Mouse (Mus musculus) urinary bladder, postnatal 25 days (tissue): ENCODE data around the gene Bpifb5.
"Not testable (repeated sequence)": the region's sequence is repeated elsewhere in the genome, so short reads cannot be mapped to it uniquely, and the experiment has no call there.

ENCODE experiments used
- DNase-seq: peaks from one replicate; pipeline ENCODE4 v3.0.0; 2022; ENCODE audit warnings: low spot score

Bpifb5 gene

DNA sequence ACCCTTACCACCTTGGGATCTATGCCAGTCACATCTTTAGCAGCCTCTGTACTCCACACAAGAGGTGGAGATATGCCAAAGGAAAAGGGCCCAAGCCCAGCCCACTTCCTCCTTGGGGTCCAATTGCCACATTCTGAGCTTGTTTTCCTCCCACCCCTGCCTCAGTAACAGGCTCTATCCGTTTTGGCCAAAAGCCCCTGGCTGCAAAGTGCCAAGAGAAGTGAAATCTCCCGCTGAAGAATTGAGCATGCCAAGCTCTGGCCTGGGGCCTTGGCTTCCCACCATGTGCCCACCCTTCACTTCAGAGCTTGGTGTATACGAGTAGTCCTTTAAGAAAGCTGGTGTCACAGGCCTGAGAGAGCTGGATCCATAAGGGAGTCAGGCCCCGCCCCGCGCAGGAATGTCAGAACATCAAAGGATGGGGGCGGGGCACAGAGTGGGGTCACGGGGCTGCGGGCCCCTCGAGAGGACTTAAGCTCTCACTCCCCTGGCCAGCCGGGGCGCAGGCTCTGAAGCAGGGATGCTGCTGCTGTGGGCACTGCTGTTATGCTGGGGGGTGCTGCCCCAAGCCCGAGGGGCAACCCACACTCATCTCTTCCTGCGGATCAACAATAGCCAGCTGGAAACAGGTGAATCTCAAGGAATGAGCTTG, at the start of gene Bpifb5:
Gene Bpifb5 (plus strand): TSS at position 478 of the 652 bp plus-strand sequence.
- DNase-seq, result no peak

DNA sequence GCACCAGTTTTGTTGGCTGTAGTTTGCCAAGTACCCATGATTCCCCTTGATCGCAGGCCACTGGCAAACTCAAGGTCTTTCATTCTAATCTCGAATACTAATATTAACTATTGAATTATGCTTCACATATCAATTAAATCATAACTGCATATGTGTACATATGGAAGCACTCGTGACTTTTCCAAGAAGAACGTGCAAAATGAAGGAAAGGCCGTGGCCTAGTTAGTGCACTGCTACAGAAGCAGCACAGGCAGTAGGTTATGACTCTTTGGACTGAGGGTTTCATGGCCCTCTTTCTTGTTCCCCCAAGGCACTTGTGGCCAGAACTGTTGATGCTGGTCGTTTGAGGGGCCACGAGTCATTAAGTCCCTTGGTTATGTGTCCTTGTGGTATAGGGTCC, 41.6 kb upstream of the Bpifb5 start:
- not testable (repeated sequence) for DNase-seq

DNA sequence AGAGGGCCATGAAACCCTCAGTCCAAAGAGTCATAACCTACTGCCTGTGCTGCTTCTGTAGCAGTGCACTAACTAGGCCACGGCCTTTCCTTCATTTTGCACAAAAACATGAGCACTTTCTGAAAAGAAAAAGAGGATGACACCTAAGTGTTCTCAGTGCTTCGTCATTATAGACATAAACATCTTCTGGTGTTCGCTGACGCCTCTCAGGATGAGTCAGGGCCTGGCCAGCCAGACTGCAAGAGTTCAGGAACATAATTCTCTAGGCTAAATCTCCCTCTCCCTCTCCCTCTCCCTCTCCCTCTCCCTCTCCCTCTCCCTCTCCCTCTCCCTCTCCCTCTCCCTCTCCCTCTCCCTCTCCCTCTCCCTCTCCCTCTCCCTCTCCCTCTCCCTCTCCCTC, 40.5 kb upstream of the Bpifb5 start:
- DNase-seq, result not testable (repeated sequence)

DNA sequence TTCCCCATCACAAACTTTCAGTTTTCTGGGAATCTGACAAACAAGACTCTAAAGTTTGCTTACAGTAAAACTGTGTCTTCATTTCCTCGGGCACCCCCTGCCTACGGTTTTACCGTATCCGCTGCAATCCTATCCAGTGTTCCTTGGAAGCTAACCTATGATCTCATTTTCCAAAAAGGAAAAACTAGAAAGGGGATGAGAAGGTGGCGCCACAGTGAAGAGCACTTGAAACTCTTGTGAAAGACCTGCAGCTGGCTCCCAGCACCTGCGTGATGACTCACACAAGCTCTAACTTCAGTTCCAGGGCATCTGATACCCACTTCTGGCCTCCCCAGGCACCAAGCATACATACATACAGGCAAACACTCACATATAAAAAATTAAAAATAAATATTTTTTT, 38.2 kb upstream of the Bpifb5 start:
- no peak for DNase-seq

- DNase-seq, result no peak
Observed at GRCm38 (mm10) chr2:154185748-154186147, 37.8 kb upstream of the Bpifb5 start.

- DNase-seq, result no peak
Observed at GRCm38 (mm10) chr2:154187468-154187867, 36.1 kb upstream of the Bpifb5 start.

DNA sequence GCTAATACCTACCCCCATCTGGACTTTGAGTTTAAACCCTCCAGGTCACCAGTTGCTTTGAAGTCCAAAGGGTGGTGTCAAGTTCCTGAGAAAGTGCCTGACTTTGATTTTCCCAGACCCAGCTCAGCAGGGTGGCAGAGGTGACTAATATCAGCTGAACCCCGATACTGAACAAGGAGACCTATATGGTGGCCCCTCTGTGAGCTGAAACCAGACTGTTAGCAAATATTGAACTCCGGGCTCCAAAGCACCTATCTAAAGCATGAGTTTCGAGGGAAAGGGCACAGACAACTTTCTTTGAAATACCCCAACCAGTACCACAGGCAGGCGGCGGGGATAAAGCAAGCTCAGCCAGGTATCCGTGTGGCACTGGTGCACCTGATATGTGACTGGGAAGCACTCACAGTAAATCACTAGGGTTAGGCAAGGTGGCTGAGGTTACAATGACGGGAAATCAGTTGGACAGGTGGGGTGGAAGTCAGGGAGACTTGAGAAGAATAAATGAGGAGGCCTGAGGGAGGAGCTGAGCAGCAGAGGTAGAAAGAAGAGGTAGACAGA, 33.6 kb upstream of the Bpifb5 start:
- DNase-seq, result no peak

DNA sequence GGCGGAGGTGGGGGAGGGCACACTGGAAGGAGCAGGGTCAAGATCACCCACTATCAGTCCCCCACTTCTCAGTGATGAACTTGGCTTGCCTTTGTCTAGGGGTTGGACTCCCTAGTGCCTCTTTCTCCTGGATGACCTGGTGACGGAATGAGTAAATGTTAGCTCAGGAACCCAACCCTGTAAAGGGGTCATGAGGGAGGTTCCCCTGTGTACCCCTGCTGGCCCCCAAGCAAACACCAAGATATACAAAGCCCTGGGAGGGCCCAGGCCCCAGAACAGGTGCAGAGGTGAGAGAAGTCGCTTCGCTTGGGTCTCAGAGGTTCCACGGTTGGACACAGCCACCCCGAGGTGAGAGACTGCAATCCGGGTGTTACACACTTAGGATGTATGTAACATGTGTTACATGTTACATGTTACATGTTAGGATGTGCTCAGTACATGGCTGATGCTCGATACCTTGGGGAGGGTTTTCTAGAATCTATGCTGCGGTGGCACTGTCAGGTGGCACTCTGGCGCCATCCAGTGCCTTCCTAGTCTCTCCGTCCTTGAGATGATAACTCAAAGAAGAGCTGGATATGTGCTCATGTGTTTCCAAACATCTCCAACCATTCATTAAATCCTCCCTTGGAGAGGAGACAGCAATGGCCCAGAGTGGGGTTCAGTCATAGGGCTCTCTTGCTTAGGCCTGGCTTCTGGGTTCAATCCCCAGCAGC, 32.8 kb upstream of the Bpifb5 start, which contains the start of gene Bpifb1:
Gene Bpifb1 (plus strand): TSS at position 273 of the 713 bp plus-strand sequence.
- no peak for DNase-seq

DNA sequence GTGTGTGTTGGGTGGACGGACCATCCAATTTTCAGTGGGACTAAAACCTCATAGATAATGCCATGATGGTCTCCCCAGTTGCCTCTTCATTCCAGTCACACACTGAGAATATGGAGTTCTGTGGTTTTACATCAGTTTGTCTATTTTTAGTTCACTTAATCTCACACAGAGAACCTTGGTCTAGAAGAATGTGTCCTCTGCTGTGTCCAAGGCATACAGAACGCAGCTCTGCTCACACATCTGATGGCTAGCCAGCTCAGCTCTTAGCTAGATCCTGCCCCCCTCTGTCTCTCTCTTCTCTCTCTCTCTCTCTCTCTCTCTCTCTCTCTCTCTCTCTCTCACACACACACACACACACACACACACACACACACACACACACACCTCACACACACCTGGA, 31.4 kb upstream of the Bpifb5 start:
- DNase-seq, result no peak

- DNase-seq, result no peak
Observed at GRCm38 (mm10) chr2:154193071-154193470, 30.5 kb upstream of the Bpifb5 start.

DNA sequence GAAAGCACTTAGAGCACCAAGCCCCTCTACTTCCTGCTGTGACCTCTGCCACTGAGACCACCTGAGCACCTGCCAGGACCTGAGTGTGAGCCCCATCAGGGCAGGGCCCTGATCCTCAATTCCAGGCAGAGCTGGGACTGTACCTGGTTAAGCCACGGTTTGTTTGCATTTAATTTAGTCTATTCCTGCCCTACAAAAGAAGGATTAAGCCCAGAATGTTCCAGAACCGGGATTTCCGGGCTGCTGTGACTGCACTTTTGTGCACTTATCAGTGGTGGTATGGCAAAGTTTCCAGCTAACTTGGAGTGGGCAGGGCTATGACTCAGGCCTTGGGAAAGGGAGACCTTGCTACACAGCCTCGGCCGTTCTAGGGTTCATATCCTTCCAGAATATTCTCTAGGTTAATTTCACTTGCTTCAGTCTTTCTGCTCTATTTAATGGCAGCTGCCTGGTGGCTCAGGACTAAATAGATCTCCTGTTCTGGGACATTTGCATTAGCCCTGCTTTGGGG, 29.5 kb upstream of the Bpifb5 start:
- no peak for DNase-seq

DNA sequence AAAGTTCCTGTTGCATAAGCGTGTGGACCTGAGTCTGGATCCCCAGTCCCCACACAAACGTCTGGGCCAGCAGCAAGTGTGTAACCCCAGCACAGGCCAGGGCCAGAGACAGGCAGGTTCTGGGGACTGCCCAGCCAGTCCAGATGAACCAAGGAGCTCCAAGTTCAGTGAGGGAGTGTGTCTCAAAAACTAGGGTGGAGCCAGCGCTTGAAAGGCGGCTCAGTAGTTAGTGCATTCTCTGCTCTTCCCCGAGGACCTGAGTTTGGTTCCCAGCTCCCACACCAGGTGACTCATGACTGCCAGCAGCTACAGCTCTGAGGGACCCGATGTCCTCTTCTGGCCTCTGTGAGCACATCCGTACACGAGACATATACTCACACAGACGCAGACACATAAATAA, 26.5 kb upstream of the Bpifb5 start:
- no peak for DNase-seq

- DNase-seq, result no peak
Observed at GRCm38 (mm10) chr2:154204630-154205029, 18.9 kb upstream of the Bpifb5 start.

DNA sequence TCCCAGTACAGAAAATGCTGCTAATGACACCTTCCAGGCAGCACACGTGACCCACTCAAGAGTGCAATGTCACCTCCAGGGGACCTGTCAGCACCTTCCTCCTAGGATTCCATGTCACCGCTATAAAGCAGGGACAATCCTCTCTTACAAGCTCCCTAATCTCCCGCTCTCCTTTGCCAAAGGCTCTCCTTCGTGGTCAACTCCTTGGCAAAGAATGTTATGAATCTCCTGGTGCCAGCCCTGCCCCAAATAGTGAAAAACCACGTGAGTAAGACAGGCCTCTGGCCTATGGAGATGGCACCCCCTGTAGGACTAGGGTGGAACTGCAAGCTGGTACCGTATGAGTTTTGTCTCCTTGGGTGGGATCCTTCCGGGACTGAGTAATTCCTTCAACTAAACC, 16.6 kb upstream of the Bpifb5 start:
- DNase-seq, result no peak

DNA sequence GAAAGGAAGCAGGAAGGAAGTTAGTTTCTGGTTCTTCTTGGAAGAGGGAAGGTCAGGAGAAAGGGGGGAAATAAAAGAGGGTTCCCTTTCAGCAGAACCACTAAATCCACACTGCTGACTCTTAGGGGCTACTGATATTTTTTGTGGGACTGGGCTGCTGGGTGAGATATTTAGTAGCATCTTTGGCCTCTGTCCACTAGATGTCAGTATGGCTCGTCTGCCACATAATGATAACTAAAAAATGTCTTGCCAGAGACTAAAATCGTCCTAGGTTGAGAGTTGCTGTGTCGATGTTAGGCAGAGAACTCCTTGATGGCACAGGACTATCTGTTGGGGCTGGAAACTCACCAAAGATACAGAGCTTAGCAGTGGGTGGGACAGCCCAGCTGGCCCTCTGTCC, 14.4 kb upstream of the Bpifb5 start:
- DNase-seq, result no peak

GRCm38 (mm10) chr2:154211121-154211520, 12.4 kb upstream of the Bpifb5 start:
- DNase-seq, result no peak

- DNase-seq, result no peak
Observed at GRCm38 (mm10) chr2:154211881-154212280, 11.7 kb upstream of the Bpifb5 start.

DNA sequence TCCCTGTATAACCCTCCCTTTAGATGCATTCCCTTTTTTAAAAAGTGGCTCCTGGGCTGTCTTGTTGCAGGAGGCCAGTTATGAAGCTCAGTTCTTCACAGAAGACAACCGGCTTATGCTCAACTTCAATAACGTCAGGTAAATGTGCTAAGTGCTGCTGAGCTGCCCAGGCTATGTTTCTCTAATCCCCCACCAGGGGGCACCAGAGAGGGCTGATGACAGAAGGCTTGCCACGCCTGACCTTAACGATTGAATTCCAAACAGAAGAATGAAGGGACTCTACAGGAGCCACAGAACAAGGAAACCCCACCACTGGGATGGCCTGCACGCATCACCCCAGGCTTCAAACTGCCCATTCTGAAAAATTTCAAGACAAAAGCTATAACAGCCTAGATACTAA, 8.4 kb upstream of the Bpifb5 start:
- DNase-seq, result peak; percentile 71

GRCm38 (mm10) chr2:154219950-154220349, 3.6 kb upstream of the Bpifb5 start:
- no peak for DNase-seq

- no peak for DNase-seq
Observed at GRCm38 (mm10) chr2:154223917-154224273, 353 bp downstream of the Bpifb5 start.

DNA sequence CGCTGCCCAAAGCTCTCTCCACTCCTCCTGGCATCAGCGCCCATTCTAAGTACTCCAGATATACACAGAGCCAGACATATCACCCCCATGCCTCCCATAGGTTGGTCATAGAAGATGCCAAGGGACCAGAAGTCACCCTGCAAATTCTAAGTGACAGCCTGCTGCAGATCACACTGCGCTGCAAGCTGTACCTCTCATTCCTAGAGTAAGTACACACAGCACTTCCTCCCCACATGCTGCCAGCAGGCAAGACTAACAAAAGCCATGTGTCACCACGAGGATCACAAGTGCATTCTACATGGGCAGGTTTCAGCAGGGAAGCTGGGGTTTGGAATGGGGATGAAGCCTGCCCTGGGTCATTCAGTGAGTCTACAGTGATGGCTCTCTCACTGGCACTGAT, 3.4 kb downstream of the Bpifb5 start:
- DNase-seq, result no peak

DNA sequence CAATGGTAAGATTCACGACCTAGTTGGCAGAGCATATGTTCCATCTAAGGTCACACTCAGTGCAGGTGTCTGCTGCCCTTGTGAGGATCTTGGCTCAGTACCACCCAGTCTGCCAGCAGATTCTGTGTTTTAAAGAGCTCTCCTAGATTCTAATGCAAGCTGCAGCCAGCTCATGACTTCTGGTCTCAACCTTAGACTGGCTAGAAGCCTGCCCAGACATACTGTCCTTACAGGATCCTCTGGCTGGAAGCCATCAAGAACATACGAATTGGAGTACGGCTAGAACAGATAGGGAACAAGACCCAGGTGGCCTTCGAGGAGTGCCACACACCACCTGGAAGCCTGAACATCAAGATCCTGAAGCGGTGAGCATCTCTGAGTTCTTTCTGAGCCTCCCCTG, 4.3 kb downstream of the Bpifb5 start:
- no peak for DNase-seq

GRCm38 (mm10) chr2:154233426-154233825, 9.9 kb downstream of the Bpifb5 start:
- DNase-seq, result no peak
